Mouse (Mus musculus): ENCODE data around the gene Tnfsf13.
A peak's percentile ranks its signal among the peaks of the same experiment; 100 is the strongest.

Gene Tnfsf13

GRCm38 (mm10) chr11:69656617-69657461 lies 28.7 kb downstream of the Tnfsf13 start:
- DNase-seq (ENCODE audit: extremely low read depth, insufficient read length, low spot score), result no peak

- DNase-seq (ENCODE audit: extremely low read depth, insufficient read length, low spot score), result no peak
These were observed 29.5 kb downstream of the Tnfsf13 start for GRCm38 (mm10) chr11:69656065-69656455.

- DNase-seq (ENCODE audit: extremely low read depth, insufficient read length, low spot score), result no peak
These were observed 30.1 kb downstream of the Tnfsf13 start, which contains the start of gene Sox15 for GRCm38 (mm10) chr11:69655264-69656064. TSS of gene Sox15 (plus strand) at chr11:69655314.

- no peak for DNase-seq (ENCODE audit: extremely low read depth, insufficient read length, low spot score)
These were observed 30.8 kb downstream of the Tnfsf13 start for GRCm38 (mm10) chr11:69654760-69655159.

- DNase-seq (ENCODE audit: extremely low read depth, insufficient read length, low spot score), result no peak
These were observed 32.2 kb downstream of the Tnfsf13 start for GRCm38 (mm10) chr11:69653399-69653798.

GRCm38 (mm10) chr11:69645860-69646259 lies 39.7 kb downstream of the Tnfsf13 start:
- DNase-seq (ENCODE audit: extremely low read depth, insufficient read length, low spot score), result no peak

- DNase-seq (ENCODE audit: extremely low read depth, insufficient read length, low spot score), result no peak
These were observed 50.1 kb downstream of the Tnfsf13 start for GRCm38 (mm10) chr11:69635471-69635870.

GRCm38 (mm10) chr11:69633128-69633866 lies 52.3 kb downstream of the Tnfsf13 start:
- peak; percentile 68 for DNase-seq (ENCODE audit: extremely low read depth, insufficient read length, low spot score)
